Mouse (Mus musculus) bone marrow macrophage, adult 2 months (primary cell): ENCODE measurements at regions not wholly inside any gene's neighbourhood (a gene's known extent, or its start where the extent isn't known, plus 50 kb on each side); places are given as distances from the start of the nearest gene placed in this dataset.

Experiments used
- CTCF ChIP-seq: IDR thresholded peaks from 2 replicates; pipeline ENCODE4 v1.5.1; 2012; ENCODE audit warnings: low read depth, mild to moderate bottlenecking, low read length, moderate library complexity
- POLR2A ChIP-seq: IDR thresholded peaks from 2 replicates; pipeline ENCODE4 v1.6.1; 2012; ENCODE audit warnings: mild to moderate bottlenecking, low read depth, low read length, borderline replicate concordance

DNA sequence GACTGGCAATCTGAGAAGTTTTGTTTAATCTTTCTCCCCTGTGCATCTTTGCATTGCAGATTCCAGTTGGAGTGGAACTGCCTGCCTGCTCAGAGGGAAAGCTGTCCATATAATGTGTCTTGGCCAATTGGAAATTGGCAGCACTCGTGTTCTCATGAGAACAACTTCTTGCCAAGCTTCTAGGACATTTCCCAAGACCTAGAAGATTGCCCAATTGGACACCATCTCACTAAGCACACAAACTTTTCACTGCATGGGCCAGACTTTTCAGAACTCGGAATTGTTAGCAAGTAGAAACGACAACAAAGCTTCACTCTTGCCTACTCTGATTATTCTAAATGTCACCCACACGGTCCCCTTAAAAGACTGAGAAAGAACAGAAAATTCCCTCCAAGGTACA, 409.8 kb downstream of the Rwdd3 start:
- TF ChIP-seq CTCF (no peak), POLR2A (no peak)
